Mouse (Mus musculus) splenic B cell, adult 2 months (primary cell): Measurements from ENCODE around the gene Ror1.

Experiments
- DNase-seq: peaks from one replicate; pipeline ENCODE4 v3.0.0-alpha.2; 2011; ENCODE audit warnings: low read depth, low spot score
- H3K27me3 ChIP-seq: 2 replicates; pipeline ENCODE4 v1.6.1; 2012; ENCODE audit warnings: mild to moderate bottlenecking, low read length, moderate library complexity, mixed read lengths; ENCODE audit not compliant: control insufficient read depth, poor library complexity, insufficient read depth, severe bottlenecking
- H3K36me3 ChIP-seq: 2 replicates; pipeline ENCODE4 v1.6.1; 2012; ENCODE audit warnings: mild to moderate bottlenecking, low read length, moderate library complexity, mixed read lengths; ENCODE audit not compliant: control insufficient read depth, poor library complexity, insufficient read depth, severe bottlenecking

The Ror1 gene

DNA sequence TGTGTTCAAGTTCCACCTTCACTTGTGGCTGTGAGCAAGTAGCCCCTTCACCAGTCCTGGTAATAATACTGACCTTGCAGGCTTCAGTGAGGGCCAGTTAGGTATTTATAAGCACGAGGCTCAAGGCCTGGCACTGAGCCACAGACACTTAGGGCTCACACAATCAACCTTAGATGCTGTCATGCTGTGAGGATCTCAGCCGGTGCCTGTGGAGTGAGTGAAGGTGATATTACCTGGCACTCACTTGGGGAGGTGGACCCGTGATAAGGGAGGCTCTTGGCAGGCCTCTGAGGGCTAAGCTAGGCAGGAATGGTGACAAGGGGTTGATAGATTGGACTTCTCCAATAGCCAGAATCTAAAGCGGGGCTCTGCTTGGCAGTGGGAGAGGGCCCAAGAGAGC is 131.0 kb downstream of the Ror1 start:
- no peak for DNase-seq
- Histone ChIP-seq H3K36me3 (no peaks in the 10 kb centered on the region), H3K27me3 (no peaks in the 10 kb centered on the region)

DNA sequence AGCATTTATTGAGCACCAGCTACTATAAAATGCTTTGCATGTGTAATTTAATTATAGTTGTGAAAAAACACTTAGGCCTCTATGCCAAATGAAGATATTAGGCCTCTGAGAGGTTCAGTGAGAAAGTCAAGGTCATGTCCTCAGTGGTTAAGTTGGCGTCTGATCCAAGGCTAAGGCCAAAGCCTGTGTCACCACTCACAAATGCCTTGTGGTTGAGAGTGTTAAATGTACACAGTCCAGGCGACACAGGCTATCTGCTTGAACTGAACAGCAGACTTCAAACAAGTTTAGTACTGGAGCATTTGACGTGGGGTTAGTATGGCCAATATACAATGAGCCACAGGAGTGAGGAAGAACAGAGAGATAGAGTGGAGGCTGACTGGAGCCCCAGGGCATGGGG is 132.5 kb downstream of the Ror1 start:
- no peak for DNase-seq
- H3K36me3 ChIP-seq: no peaks in the 10 kb centered on the region
- H3K27me3 ChIP-seq: no peaks in the 10 kb centered on the region

DNA sequence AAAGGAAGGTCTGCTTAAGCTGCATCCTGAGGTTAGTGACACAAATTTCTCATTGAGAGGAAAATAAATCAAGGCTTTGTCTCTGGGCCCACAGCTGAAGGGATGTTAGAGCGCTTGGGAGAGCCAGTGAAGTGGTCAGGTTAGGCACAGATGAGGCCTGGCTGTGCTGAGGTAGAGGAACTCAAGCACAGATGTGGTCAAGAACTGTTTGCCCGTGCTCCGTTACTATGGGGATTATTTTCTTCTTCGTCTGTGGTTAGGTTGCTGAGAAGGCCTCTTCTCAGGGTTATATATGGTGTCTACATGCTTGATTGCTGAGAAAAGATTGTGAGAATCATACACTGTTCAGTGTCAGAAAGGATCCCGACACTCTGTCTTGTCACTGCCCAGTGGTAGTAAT is 134.7 kb downstream of the Ror1 start:
- H3K27me3 ChIP-seq: no peaks in the 10 kb centered on the region
- DNase-seq: no peak
- no peaks in the 10 kb centered on the region for H3K36me3 ChIP-seq

DNA sequence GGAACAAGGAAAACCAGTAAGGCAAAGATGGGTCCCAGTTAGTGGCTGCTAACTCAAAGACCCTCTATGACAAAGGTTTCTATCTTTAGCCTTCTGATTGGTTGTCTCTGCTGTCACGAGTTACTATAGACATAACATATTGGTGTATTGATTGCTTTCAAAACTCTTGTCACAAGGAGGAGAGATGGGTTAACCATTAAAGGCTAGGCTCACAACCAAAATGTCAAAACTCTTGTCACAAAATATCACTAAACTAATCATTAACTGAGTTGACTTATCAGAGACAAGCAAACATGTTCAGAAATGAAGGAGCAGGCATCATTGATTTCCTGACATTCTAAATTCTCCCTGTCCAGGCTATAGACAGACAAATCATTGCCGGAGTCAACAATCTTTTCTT is 135.4 kb downstream of the Ror1 start:
- Histone ChIP-seq H3K27me3 (no peaks in the 10 kb centered on the region), H3K36me3 (no peaks in the 10 kb centered on the region)
- no peak for DNase-seq

DNA sequence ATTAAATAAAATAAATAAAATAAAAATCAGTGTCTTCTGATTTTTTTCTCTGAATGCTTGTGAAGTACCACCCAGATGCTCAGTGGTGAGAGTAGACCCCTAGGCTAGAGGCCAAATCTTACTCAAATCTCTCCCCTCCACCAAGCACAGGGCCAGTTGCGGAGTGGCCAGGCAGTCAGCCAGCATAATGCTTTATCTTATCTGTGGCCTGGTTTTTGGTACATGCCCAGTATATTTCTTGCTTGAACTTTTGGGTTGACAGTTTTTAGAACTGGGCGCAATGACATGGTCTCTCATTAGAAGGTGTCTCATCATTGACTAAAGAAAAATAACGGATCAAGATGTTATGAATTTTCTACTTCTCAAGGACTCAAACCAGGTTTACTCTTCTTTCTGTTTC is 136.3 kb downstream of the Ror1 start:
- H3K27me3 ChIP-seq: no peaks in the 10 kb centered on the region
- H3K36me3 ChIP-seq: no peaks in the 10 kb centered on the region
- no peak for DNase-seq

DNA sequence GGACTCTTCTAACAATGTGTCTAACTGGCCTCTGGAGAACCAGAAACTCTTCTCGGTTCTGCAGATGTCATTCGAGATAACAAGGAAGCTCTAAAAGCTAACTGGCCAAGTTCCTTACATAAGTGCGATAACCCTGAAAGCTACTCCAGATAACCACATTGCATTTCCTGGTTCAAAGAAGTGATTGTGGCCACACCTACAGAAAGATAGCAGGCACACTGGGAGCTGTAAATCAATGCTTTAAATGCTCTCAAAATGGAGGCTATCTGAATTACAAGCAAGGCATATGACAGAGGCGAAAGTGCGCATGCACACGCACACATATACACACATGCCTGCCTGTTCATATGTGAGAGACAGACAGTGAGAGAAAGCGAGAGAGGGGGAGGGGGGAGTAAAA is 136.9 kb downstream of the Ror1 start:
- Histone ChIP-seq H3K36me3 (no peaks in the 10 kb centered on the region), H3K27me3 (no peaks in the 10 kb centered on the region)
- DNase-seq: no peak

DNA sequence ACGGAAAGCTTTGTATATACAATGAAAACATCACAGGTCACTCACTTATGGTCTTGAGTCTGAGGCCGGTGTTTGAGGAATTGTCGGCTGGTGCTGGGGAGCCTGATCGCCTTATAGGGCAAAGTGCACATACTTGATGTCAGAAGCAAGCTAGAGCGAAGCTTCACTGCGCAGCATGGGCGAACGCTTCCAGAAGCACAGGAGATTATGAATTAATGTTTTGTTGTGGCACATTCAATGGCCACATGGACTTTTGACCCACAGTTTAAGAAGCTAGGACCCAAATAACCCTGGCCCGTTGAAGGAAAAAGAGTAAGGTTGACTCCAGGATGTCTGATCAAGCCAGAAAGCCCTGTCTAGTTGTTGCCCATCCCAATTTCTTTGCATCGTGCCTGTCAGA is 138.2 kb downstream of the Ror1 start:
- no peak for DNase-seq
- no peaks in the 10 kb centered on the region for H3K27me3 ChIP-seq
- no peaks in the 10 kb centered on the region for H3K36me3 ChIP-seq

DNA sequence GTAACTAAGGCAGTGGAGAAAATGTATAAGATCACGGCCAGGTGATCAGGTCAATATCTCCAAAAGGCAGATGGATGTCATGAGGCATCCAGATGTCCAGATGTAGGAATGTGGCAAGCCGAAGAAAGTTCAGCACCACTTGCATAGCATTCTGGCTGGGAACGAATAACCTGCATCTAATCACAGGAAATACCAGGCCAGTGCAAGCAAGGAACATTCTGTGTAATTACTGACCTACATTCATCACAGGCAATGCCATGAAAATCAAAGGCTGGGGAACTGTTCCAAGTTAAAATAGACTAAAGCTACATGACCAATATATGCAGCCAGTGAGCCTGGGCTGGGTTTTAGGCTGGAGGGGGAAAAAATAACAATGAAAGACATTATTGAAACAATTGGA is 140.7 kb downstream of the Ror1 start:
- H3K36me3 ChIP-seq: no peaks in the 10 kb centered on the region
- H3K27me3 ChIP-seq: no peaks in the 10 kb centered on the region
- no peak for DNase-seq

DNA sequence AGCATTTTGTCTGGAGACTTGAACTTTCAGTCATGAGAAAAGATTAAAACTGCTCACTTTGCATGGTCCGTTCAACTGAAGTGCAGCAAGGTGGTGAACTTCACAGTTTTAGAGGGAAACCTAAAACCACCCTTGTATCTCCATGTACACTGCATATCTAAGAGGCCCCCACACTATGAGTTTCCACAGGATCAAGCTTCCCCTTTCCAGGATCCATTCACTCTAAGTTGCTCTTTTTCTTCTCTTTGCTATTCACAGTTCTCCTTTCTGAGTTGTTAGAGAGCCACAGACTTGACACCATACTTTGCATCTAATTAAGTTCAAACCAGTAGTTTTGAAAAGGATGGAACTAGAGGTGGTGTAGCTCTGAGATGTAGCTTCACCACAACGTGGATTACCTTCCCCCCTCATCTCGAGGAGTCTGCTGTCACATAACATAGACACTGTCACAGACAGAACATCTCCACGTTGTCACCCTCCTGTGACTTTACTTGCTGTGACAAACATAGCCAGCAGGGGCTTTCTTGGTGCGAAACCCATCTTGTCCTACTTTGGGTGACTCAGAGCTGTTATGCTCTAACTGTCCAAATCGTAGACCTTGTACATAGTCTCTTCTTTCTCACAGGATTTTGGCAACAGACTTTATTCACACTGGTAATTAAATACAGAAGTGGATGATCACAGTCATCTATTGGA is 146.6 kb downstream of the Ror1 start:
- H3K27me3 ChIP-seq: no peaks in the 10 kb centered on the region
- no peak for DNase-seq
- H3K36me3 ChIP-seq: no peaks in the 10 kb centered on the region

DNA sequence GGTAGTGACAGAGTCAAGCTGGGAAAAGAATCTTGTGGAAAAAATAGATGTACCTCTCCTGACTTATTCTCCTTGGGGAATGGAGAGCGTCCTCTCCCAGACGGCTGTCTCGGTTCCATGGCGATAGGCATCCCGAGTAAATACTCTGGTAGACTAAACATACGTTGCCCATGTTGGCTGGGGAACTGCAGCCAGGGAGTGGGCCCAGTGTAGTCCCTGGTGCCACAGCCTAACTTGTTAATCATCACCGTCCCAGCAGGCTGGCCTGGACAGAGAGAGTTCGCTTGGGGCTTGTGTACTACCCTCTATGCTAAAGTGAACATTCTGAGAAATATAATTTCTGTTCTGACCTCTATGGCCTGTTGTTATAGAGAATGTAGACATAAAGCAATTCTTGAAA is 148.7 kb downstream of the Ror1 start:
- Histone ChIP-seq H3K27me3 (no peaks in the 10 kb centered on the region), H3K36me3 (no peaks in the 10 kb centered on the region)
- DNase-seq: no peak

DNA sequence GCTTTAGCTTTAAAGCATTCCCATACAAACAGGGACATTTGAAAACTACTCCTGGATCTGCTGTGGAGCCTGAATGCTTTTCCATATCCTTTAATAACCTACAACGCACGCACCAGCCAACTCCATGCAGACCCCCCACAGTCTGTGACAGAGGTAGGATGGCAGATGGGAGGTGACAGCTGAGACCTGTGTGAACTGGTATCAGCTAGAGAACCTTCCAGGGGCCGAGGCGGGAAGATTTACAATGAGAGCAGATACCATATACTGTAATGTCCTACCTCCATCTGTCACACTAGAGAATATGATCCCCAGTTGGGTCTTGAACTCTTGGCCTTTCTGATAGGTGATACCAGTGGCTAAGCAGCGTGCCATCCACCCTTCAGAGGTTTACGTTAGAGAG is 149.1 kb downstream of the Ror1 start:
- no peaks in the 10 kb centered on the region for H3K27me3 ChIP-seq
- H3K36me3 ChIP-seq: no peaks in the 10 kb centered on the region
- no peak for DNase-seq

DNA sequence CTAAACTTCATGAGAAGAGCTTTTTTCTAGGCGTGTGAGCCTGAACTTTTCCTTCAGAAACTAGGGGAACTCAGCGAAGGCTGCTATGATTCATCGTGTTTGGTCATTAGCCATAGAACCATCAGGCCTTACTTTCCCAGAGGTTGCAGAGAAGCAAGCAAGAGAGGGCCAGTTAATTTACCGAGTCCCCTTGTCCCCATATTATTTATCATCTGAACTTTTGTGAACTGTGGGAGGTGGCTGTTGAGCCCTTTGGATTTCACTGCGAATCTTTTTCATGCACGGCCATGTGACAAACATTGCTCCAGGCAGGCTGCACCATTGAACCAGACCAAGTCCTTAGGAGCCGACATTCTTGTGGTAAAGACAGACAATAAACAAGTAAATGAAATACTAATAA is 152.2 kb downstream of the Ror1 start:
- no peak for DNase-seq
- no peaks in the 10 kb centered on the region for H3K36me3 ChIP-seq
- H3K27me3 ChIP-seq: no peaks in the 10 kb centered on the region

DNA sequence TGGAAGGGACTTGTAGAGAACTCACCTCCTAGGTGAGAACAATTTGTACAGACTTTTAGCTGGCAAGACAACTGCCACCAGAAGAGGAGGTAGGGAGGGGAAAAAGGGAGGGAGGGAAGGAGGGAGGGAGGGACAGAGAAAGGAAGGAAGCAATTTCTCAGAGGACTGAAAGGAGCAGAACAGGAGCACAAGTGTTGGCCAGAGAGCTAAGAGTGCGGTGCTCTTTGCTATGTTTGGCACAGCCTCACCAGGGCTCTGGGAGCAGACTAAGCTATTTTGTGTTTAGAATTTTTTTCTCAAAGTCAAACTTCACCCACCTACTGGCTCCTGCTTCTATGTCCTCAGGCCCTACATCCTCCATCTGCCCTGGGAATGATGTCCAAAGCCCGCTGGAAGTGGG is 152.7 kb downstream of the Ror1 start:
- Histone ChIP-seq H3K36me3 (no peaks in the 10 kb centered on the region), H3K27me3 (no peaks in the 10 kb centered on the region)
- DNase-seq: no peak

DNA sequence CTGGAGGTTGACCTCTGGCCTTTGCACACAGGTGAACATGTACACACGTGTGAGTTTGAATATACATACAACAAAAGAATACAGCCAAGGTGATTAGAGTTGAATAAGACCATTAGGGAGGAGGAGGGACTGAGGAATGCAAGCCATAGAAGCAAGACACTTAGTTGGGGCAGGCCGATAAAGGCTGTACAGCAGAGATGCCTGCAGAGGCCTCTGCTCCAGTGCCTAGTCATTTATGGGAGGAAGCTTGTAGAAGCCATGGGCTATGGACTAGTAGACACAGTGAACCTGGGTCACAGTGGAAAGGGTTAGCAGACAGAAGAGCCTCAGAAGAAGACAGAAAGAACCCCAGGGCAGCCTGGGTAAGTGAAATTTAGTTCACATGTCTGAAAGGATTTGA is 155.7 kb downstream of the Ror1 start:
- DNase-seq: no peak
- H3K27me3 ChIP-seq: no peaks in the 10 kb centered on the region
- H3K36me3 ChIP-seq: no peaks in the 10 kb centered on the region

DNA sequence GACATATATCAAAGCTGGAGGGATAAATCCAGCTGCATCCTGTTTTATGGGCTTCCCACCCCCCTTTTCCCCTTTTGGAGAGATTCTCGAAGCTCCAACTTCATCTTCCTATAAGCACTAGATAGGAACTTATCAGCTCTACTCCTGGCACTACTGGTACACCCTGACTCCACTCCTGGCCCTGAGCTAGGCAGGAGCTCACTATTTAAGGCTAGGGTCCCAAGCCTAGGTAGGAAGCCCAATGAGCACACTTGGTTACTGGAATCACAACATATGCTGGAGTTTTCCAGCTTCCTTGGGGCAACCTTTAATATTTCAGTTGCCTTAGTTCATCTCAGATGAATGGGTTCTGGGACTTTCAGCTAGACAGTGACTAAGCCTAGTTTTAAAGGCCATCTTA is 156.5 kb downstream of the Ror1 start:
- H3K27me3 ChIP-seq: no peaks in the 10 kb centered on the region
- no peak for DNase-seq
- H3K36me3 ChIP-seq: no peaks in the 10 kb centered on the region

DNA sequence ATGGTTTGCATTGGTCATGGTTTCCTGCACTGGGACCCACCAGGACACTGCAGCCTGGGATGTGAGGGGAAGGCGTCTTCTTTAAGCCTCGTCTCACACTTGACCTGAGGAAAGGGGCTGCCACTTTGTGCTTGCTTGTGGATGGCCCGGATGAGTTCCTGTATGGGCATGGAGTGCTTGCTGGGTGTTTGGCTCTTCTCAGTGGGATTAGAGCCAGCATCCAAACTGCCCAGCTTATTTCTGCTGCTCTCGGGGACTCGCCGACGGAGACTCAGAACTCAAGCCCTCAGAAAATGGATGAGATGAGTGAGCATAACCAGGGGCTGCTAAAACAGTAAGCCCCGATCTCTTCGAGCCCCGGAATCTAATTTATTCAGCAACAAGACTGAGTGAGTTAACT is 157.1 kb downstream of the Ror1 start:
- H3K27me3 ChIP-seq: no peaks in the 10 kb centered on the region
- no peaks in the 10 kb centered on the region for H3K36me3 ChIP-seq

More for the DNA sequence above, 157.1 kb downstream of the Ror1 start:
- DNase-seq: no peak
